Mouse (Mus musculus) forebrain, embryonic 16.5 days (tissue): ENCODE results near the gene Ccp110. TPM values are rescaled to one million over a fixed set of nuclear protein-coding genes. Genes with fewer than 3 reads are reported as not detected.

Experiments used
- ATAC-seq: fragments of 200-750 bp; cut with Nextera tagmentation; 2 replicates; pipeline ENCODE4 v1.8.0; 2017; ENCODE audit warnings: mild to moderate bottlenecking, moderate library complexity
- H3K27ac ChIP-seq: fragments of 300-500 bp; sonication (generic); 2 replicates; pipeline ENCODE4 v1.5.1; 2014; ENCODE audit warnings: low read length, control low read depth
- H3K27me3 ChIP-seq: fragments of 300-500 bp; sonication (generic); replicated peaks from 2 replicates; pipeline ENCODE4 v1.6.1; 2014; ENCODE audit warnings: low read length; ENCODE audit not compliant: control insufficient read depth, insufficient read depth
- H3K36me3 ChIP-seq: fragments of 300-500 bp; sonication (generic); 2 replicates; pipeline ENCODE4 v1.6.1; 2014; ENCODE audit not compliant: control insufficient read depth, insufficient read depth
- H3K4me1 ChIP-seq: fragments of 300-500 bp; sonication (generic); replicated peaks from 2 replicates; pipeline ENCODE4 v1.6.1; 2014; ENCODE audit warnings: low read length; ENCODE audit not compliant: control insufficient read depth, insufficient read depth
- H3K4me2 ChIP-seq: fragments of 300-500 bp; sonication (generic); 2 replicates; pipeline ENCODE4 v1.6.1; 2014; ENCODE audit warnings: mild to moderate bottlenecking, low read length, control low read depth
- H3K4me3 ChIP-seq: fragments of 300-500 bp; sonication (generic); replicated peaks from 2 replicates; pipeline ENCODE4 v1.5.1; 2014; ENCODE audit warnings: mild to moderate bottlenecking, low read length, control low read depth
- H3K9ac ChIP-seq: fragments of 300-500 bp; sonication (generic); replicated peaks from 2 replicates; pipeline ENCODE4 v1.6.1; 2014; ENCODE audit warnings: low read depth, low read length, control low read depth
- H3K9me3 ChIP-seq: fragments of 300-500 bp; sonication (generic); 2 replicates; pipeline ENCODE4 v1.6.1; 2016; ENCODE audit warnings: low read length; ENCODE audit not compliant: control insufficient read depth
- WGBS: fragments of 180-500 bp; shearing (Covaris S2); extraction: QIAGEN DNeasy Blood & Tissue Kit; methylation state at CpG from one replicate; pipeline ENCODE4 v1.1.7; 2014; 5-methylcytosine and 5-hydroxymethylcytosine counted together
- polyA plus RNA-seq: library from polyadenylated mRNA; unstranded; fragments of >200 nt; fragmentation: Nextera tagmentation; extraction: Ambion mirVana; gene quantifications from 2 replicates; pipeline ENCODE4 v1.2.1, GENCODE M21; 2015

Ccp110 gene
- polyA plus RNA-seq, 1 experiment from 2014 or later = 42.4 TPM

GRCm38 (mm10) chr7:118759372-118759771 lies 47.0 kb downstream of the Ccp110 start:
- H3K4me2 ChIP-seq = no peak overlapping the region
- H3K27me3 ChIP-seq = no peaks in the 10 kb centered on the region
- H3K27ac ChIP-seq = no peak overlapping the region
- no peak for ATAC-seq
- 57% methylated on average over 5 of the region's 5 CpGs for WGBS
- no peak overlapping the region for H3K4me3 ChIP-seq
- no peak overlapping the region for H3K9ac ChIP-seq
- H3K4me1 ChIP-seq = no peaks in the 10 kb centered on the region
- peaks cover 22% of the 10 kb centered on the region for H3K36me3 ChIP-seq
- no peaks in the 10 kb centered on the region for H3K9me3 ChIP-seq

GRCm38 (mm10) chr7:118763939-118764338 lies 51.6 kb downstream of the Ccp110 start:
- no peak overlapping the region for H3K4me2 ChIP-seq
- H3K9ac ChIP-seq = no peak overlapping the region
- WGBS = 91% methylated on average over 11 of the region's 11 CpGs
- peaks cover 10% of the 10 kb centered on the region for H3K36me3 ChIP-seq
- H3K4me1 ChIP-seq = peaks cover 6% of the 10 kb centered on the region; the same call in 1 of the 2 replicates
- no peak for ATAC-seq
- no peaks in the 10 kb centered on the region for H3K27me3 ChIP-seq
- H3K27ac ChIP-seq = no peak overlapping the region
- no peaks in the 10 kb centered on the region for H3K9me3 ChIP-seq
- H3K4me3 ChIP-seq = no peak overlapping the region

GRCm38 (mm10) chr7:118764725-118765124 lies 52.4 kb downstream of the Ccp110 start:
- no peak overlapping the region for H3K27ac ChIP-seq
- H3K4me1 ChIP-seq = peaks cover 6% of the 10 kb centered on the region; the same call in 1 of the 2 replicates
- H3K4me2 ChIP-seq = no peak overlapping the region
- H3K9ac ChIP-seq = no peak overlapping the region
- H3K36me3 ChIP-seq = peaks cover 10% of the 10 kb centered on the region
- H3K9me3 ChIP-seq = no peaks in the 10 kb centered on the region
- ATAC-seq = no peak
- WGBS = 89% methylated on average over 14 of the region's 14 CpGs
- H3K4me3 ChIP-seq = no peak overlapping the region
- H3K27me3 ChIP-seq = no peaks in the 10 kb centered on the region

- 70% methylated on average over 8 of the region's 8 CpGs for WGBS
- peaks cover 10% of the 10 kb centered on the region for H3K36me3 ChIP-seq
- H3K4me2 ChIP-seq = no peak overlapping the region
- H3K27me3 ChIP-seq = no peaks in the 10 kb centered on the region
- ATAC-seq = no peak
- no peak overlapping the region for H3K9ac ChIP-seq
- H3K9me3 ChIP-seq = no peaks in the 10 kb centered on the region
- peaks cover 6% of the 10 kb centered on the region; the same call in 1 of the 2 replicates for H3K4me1 ChIP-seq
- no peak overlapping the region for H3K4me3 ChIP-seq
- no peak overlapping the region for H3K27ac ChIP-seq
Measured at GRCm38 (mm10) chr7:118765604-118766003, 53.3 kb downstream of the Ccp110 start.

- Histone ChIP-seq H3K4me1 (peaks cover 6% of the 10 kb centered on the region; the same call in 1 of the 2 replicates), H3K4me3 (0 out of 2 replicates have a peak overlapping the region, but pooled peaks have one; percentile 9), H3K9me3 (no peaks in the 10 kb centered on the region), H3K27me3 (no peaks in the 10 kb centered on the region), H3K27ac (no peak overlapping the region), H3K9ac (no peak overlapping the region), H3K36me3 (peaks cover 5% of the 10 kb centered on the region), H3K4me2 (peak overlapping the region; percentile 29)
- ATAC-seq = peak; percentile 84
- 37% methylated on average over 18 of the region's 18 CpGs for WGBS
Measured at GRCm38 (mm10) chr7:118766119-118766833, 53.9 kb downstream of the Ccp110 start.

GRCm38 (mm10) chr7:118766834-118767224 lies 54.5 kb downstream of the Ccp110 start:
- Histone ChIP-seq H3K36me3 (peaks cover 5% of the 10 kb centered on the region), H3K4me1 (peaks cover 6% of the 10 kb centered on the region; the same call in 1 of the 2 replicates), H3K27me3 (no peaks in the 10 kb centered on the region), H3K27ac (no peak overlapping the region), H3K4me2 (no peak overlapping the region), H3K9ac (no peak overlapping the region), H3K9me3 (no peaks in the 10 kb centered on the region), H3K4me3 (no peak overlapping the region)
- no peak for ATAC-seq
- WGBS = 84% methylated on average over 5 of the region's 5 CpGs

- Histone ChIP-seq H3K36me3 (no peaks in the 10 kb centered on the region), H3K9me3 (no peaks in the 10 kb centered on the region), H3K4me1 (peaks cover 6% of the 10 kb centered on the region; the same call in 1 of the 2 replicates), H3K27ac (no peak overlapping the region), H3K4me3 (no peak overlapping the region), H3K9ac (no peak overlapping the region), H3K4me2 (no peak overlapping the region), H3K27me3 (no peaks in the 10 kb centered on the region)
- ATAC-seq = no peak
- WGBS = 86% methylated on average over 8 of the region's 8 CpGs
Measured at GRCm38 (mm10) chr7:118769208-118769607, 56.9 kb downstream of the Ccp110 start.

- peaks cover 6% of the 10 kb centered on the region; the same call in 1 of the 2 replicates for H3K4me1 ChIP-seq
- H3K27ac ChIP-seq = no peak overlapping the region
- no peak overlapping the region for H3K4me2 ChIP-seq
- no peaks in the 10 kb centered on the region for H3K9me3 ChIP-seq
- WGBS = 56% methylated on average over 1 of the region's 1 CpGs
- ATAC-seq = no peak
- H3K27me3 ChIP-seq = no peaks in the 10 kb centered on the region
- H3K4me3 ChIP-seq = no peak overlapping the region
- no peaks in the 10 kb centered on the region for H3K36me3 ChIP-seq
- no peak overlapping the region for H3K9ac ChIP-seq
Measured at GRCm38 (mm10) chr7:118769655-118770054, 57.3 kb downstream of the Ccp110 start.

GRCm38 (mm10) chr7:118773027-118773426 lies 60.7 kb downstream of the Ccp110 start:
- H3K27ac ChIP-seq = no peak overlapping the region
- H3K4me1 ChIP-seq = peaks cover 7% of the 10 kb centered on the region
- no peaks in the 10 kb centered on the region; the same call in 1 of the 2 replicates for H3K36me3 ChIP-seq
- H3K27me3 ChIP-seq = no peaks in the 10 kb centered on the region
- no peaks in the 10 kb centered on the region for H3K9me3 ChIP-seq
- no peak overlapping the region for H3K9ac ChIP-seq
- no peak for ATAC-seq
- no peak overlapping the region for H3K4me3 ChIP-seq
- 69% methylated on average over 12 of the region's 12 CpGs for WGBS
- H3K4me2 ChIP-seq = no peak overlapping the region
